Mouse (Mus musculus) brain, embryonic 14.5 days (tissue): ENCODE results near the gene Usf2.

Source experiments
- CTCF ChIP-seq: fragments of 200-500 bp; IDR thresholded peaks from 2 replicates; pipeline ENCODE4 v1.5.1; 2012; ENCODE audit warnings: inconsistent platforms, mild to moderate bottlenecking, moderate library complexity, borderline replicate concordance; ENCODE audit not compliant: insufficient read depth, insufficient read length; ENCODE audit errors: extremely low read depth
- POLR2A ChIP-seq: fragments of 200-500 bp; IDR thresholded peaks from 2 replicates; pipeline ENCODE4 v1.6.1; 2012; ENCODE audit warnings: mild to moderate bottlenecking, inconsistent platforms, borderline replicate concordance; ENCODE audit not compliant: poor library complexity, insufficient read depth, insufficient read length, severe bottlenecking; ENCODE audit errors: extremely low read depth

DNA sequence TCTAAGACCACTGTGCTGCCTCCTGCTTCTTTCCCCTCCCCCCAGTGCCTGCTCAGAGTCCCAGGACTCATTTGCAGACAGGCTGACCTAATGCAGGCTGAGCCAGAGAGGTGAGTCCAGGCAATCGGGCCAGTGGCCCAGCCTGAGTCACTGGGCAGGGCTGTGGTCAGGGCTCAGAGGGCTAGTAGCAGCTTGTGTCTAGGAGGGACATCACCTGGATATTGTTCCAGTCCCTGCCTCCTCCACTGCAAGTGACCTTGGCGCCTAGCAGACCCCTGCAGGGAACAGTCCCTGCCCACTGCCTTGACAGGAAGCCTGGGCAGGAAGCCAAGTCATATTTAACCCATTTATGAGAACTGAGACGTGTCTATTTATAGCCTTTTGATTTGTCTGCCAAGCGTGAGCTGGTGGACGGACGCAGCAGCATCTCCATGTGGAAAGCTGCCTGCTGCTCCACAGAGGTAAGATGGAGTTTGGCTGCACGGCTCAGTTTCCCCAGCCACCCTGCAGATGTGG, 44.0 kb upstream of the Usf2 start:
- no peak for TF ChIP-seq CTCF
- TF ChIP-seq POLR2A = no peak
